Mouse (Mus musculus): ENCODE results near the gene Rnf41. TPM values are rescaled to one million over a fixed set of nuclear protein-coding genes. Genes with fewer than 3 reads are reported as not detected.

Rnf41 gene
- polyA plus RNA-seq, 1 experiment = 37.4 TPM

DNA sequence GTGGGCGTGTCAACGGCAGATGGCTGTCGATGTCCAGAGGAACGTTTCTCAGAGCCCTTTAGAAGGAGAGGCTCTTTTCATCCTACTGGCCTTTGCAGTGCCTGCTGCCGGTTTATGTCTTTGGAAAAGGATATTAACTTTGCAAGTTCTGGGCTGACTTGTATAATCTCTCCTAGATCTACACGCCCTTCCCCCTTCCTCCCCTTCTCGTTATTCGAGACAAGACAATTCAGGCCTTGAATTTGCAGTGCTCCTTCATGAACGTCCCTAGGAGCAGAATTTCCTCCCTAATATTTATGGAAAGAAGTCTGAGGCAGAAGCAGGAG lies 42.3 kb upstream of the Rnf41 start:
- Histone ChIP-seq H3K36me3 (ENCODE audit: control insufficient read depth, insufficient read depth, low read length, poor library complexity, severe bottlenecking) (peaks cover 2% of the 10 kb centered on the region; the same call in 1 of the 2 replicates), H3K4me1 (ENCODE audit: control insufficient read depth, insufficient read depth, low read length) (no peaks in the 10 kb centered on the region), H3K27me3 (ENCODE audit: control insufficient read depth, insufficient read depth, low read length, poor library complexity, severe bottlenecking) (no peaks in the 10 kb centered on the region), H3K27ac (ENCODE audit: insufficient read depth, low read length) (0 out of 2 replicates have a peak overlapping the region, but pooled peaks have one; percentile 3), H3K9me3 (replicated peaks; ENCODE audit: control insufficient read depth, insufficient read depth, low read length, poor library complexity, severe bottlenecking) (no peaks in the 10 kb centered on the region), H3K9ac (ENCODE audit: low read depth, poor library complexity, severe bottlenecking) (peak overlapping the region; percentile 68), H3K4me3 (ENCODE audit: low read depth, low read length) (peak overlapping the region; percentile 60)
- TF ChIP-seq POLR2A (IDR thresholded peaks at IDR 0.05; ENCODE audit: insufficient read depth, low read length) (no peak), EP300 (IDR thresholded peaks at IDR 0.05; ENCODE audit: insufficient read depth, low read depth, low read length) (0 out of 2 replicates have a peak, but pooled peaks have one; percentile 18)

DNA sequence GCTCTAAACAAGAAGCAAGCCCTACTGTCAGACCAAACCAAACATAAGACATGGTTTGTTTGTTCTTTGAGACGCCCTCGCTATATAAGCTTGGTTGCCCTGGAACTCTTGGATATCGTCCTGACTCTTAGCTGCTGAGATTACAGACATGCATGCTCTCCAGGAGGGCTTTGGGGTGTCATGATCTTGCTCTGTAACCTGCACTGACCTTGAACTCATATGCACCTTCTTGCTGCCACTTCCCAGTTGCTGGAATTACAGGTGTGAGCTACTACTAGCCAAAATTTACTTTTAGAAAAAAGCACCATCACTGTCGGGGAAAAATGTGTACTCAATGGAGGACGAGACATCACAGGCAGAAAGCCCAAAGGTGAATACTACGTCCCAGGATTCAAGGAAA lies 41.9 kb upstream of the Rnf41 start:
- Histone ChIP-seq H3K36me3 (ENCODE audit: control insufficient read depth, insufficient read depth, low read length, poor library complexity, severe bottlenecking) (no peaks in the 10 kb centered on the region; the same call in 1 of the 2 replicates), H3K27me3 (ENCODE audit: control insufficient read depth, insufficient read depth, low read length, poor library complexity, severe bottlenecking) (no peaks in the 10 kb centered on the region), H3K9ac (ENCODE audit: low read depth, poor library complexity, severe bottlenecking) (peak overlapping the region; percentile 68; the same call in 1 of the 2 replicates), H3K4me3 (ENCODE audit: low read depth, low read length) (0 out of 2 replicates have a peak overlapping the region, but pooled peaks have one; percentile 60), H3K9me3 (replicated peaks; ENCODE audit: control insufficient read depth, insufficient read depth, low read length, poor library complexity, severe bottlenecking) (no peaks in the 10 kb centered on the region), H3K4me1 (ENCODE audit: control insufficient read depth, insufficient read depth, low read length) (no peaks in the 10 kb centered on the region), H3K27ac (ENCODE audit: insufficient read depth, low read length) (no peak overlapping the region)
- TF ChIP-seq CTCF (IDR thresholded peaks at IDR 0.05; ENCODE audit: low read depth, low read length) (no peak), EP300 (IDR thresholded peaks at IDR 0.05; ENCODE audit: insufficient read depth, low read depth, low read length) (no peak), POLR2A (IDR thresholded peaks at IDR 0.05; ENCODE audit: insufficient read depth, low read length) (no peak)

DNA sequence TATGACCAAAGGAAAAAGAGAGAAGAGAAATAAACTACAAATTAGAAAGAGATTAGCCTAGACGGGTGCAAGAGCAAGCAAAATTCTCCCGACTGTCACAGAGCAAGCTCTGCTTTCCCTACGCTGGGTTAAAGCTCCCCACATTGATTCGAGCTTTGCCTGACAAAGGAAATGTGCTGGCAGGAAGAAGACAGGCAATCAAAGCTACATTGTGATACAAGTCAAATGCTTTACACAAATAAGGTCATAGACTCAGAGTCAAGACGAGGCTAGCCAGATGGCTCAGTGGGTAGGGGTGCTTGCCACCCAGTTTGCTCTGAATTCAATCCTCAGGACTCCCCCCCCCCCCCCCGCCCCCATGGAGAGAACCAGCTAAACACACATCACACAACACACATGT lies 41.4 kb upstream of the Rnf41 start:
- Histone ChIP-seq H3K27ac (ENCODE audit: insufficient read depth, low read length) (no peak overlapping the region), H3K9me3 (replicated peaks; ENCODE audit: control insufficient read depth, insufficient read depth, low read length, poor library complexity, severe bottlenecking) (no peaks in the 10 kb centered on the region), H3K36me3 (ENCODE audit: control insufficient read depth, insufficient read depth, low read length, poor library complexity, severe bottlenecking) (no peaks in the 10 kb centered on the region; the same call in 1 of the 2 replicates), H3K4me1 (ENCODE audit: control insufficient read depth, insufficient read depth, low read length) (no peaks in the 10 kb centered on the region), H3K4me3 (ENCODE audit: low read depth, low read length) (no peak overlapping the region), H3K9ac (ENCODE audit: low read depth, poor library complexity, severe bottlenecking) (no peak overlapping the region), H3K27me3 (ENCODE audit: control insufficient read depth, insufficient read depth, low read length, poor library complexity, severe bottlenecking) (no peaks in the 10 kb centered on the region)
- TF ChIP-seq CTCF (IDR thresholded peaks at IDR 0.05; ENCODE audit: low read depth, low read length) (no peak), EP300 (IDR thresholded peaks at IDR 0.05; ENCODE audit: insufficient read depth, low read depth, low read length) (0 out of 2 replicates have a peak, but pooled peaks have one; percentile 24)

DNA sequence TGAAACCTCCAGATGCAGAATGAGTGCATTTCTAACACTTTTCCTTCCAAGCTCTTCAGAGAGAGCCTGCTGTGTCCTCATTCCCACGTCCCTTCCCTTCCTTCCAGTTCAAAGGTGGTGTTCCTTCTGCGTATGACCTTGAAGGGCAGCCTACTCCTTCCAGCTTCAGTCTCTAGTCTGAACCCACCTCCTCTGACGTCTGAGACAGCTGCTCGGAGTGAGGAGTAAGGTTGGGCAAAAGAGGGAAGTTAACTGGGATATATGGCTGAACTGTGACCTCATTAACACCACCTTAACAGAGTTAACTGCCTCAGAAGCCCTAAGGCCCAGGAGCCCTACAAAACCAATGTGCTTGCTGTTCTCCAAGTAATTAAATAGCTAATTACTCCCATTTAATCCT lies 40.9 kb upstream of the Rnf41 start:
- H3K27ac ChIP-seq (ENCODE audit: insufficient read depth, low read length) = peak overlapping the region; percentile 47; the same call in 1 of the 2 replicates
- no peak for TF ChIP-seq EP300 (IDR thresholded peaks at IDR 0.05; ENCODE audit: insufficient read depth, low read depth, low read length)
- no peak for TF ChIP-seq POLR2A (IDR thresholded peaks at IDR 0.05; ENCODE audit: insufficient read depth, low read length)
- no peak for TF ChIP-seq CTCF (IDR thresholded peaks at IDR 0.05; ENCODE audit: low read depth, low read length)
- H3K9ac ChIP-seq (ENCODE audit: low read depth, poor library complexity, severe bottlenecking) = no peak overlapping the region

DNA sequence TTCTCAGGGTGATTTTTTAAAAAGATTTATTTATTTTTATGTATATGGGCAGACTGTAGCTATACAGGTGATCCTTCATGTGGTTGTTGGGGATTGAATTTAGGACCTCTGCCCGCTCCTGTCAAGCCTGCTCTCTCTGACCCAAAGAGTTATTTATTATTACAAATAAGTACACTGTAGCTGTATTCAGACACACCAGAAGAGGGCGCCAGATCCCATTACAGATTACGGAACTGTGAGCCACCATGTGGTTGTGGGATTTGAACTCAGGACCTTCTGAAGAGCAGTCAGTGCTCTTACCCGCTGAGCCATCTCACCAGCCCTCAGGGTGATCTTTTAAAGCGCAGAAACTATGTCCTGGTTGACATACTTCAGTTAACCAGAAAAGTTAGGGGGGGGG lies 39.3 kb upstream of the Rnf41 start:
- H3K27ac ChIP-seq (ENCODE audit: insufficient read depth, low read length) = no peak overlapping the region
- TF ChIP-seq CTCF (IDR thresholded peaks at IDR 0.05; ENCODE audit: low read depth, low read length) = no peak
- TF ChIP-seq EP300 (IDR thresholded peaks at IDR 0.05; ENCODE audit: insufficient read depth, low read depth, low read length) = no peak
- no peak for TF ChIP-seq POLR2A (IDR thresholded peaks at IDR 0.05; ENCODE audit: insufficient read depth, low read length)
- no peak overlapping the region for H3K4me3 ChIP-seq (ENCODE audit: low read depth, low read length)
- H3K9ac ChIP-seq (ENCODE audit: low read depth, poor library complexity, severe bottlenecking) = no peak overlapping the region
- H3K27me3 ChIP-seq (ENCODE audit: control insufficient read depth, insufficient read depth, low read length, poor library complexity, severe bottlenecking) = no peaks in the 10 kb centered on the region
- no peaks in the 10 kb centered on the region for H3K36me3 ChIP-seq (ENCODE audit: control insufficient read depth, insufficient read depth, low read length, poor library complexity, severe bottlenecking)
- no peaks in the 10 kb centered on the region for H3K9me3 ChIP-seq (replicated peaks; ENCODE audit: control insufficient read depth, insufficient read depth, low read length, poor library complexity, severe bottlenecking)
- H3K4me1 ChIP-seq (ENCODE audit: control insufficient read depth, insufficient read depth, low read length) = no peaks in the 10 kb centered on the region

More for the DNA sequence above, 40.9 kb upstream of the Rnf41 start:
- Histone ChIP-seq H3K27me3 (ENCODE audit: control insufficient read depth, insufficient read depth, low read length, poor library complexity, severe bottlenecking) (no peaks in the 10 kb centered on the region), H3K9me3 (replicated peaks; ENCODE audit: control insufficient read depth, insufficient read depth, low read length, poor library complexity, severe bottlenecking) (no peaks in the 10 kb centered on the region), H3K4me1 (ENCODE audit: control insufficient read depth, insufficient read depth, low read length) (no peaks in the 10 kb centered on the region), H3K36me3 (ENCODE audit: control insufficient read depth, insufficient read depth, low read length, poor library complexity, severe bottlenecking) (no peaks in the 10 kb centered on the region), H3K4me3 (ENCODE audit: low read depth, low read length) (no peak overlapping the region)

DNA sequence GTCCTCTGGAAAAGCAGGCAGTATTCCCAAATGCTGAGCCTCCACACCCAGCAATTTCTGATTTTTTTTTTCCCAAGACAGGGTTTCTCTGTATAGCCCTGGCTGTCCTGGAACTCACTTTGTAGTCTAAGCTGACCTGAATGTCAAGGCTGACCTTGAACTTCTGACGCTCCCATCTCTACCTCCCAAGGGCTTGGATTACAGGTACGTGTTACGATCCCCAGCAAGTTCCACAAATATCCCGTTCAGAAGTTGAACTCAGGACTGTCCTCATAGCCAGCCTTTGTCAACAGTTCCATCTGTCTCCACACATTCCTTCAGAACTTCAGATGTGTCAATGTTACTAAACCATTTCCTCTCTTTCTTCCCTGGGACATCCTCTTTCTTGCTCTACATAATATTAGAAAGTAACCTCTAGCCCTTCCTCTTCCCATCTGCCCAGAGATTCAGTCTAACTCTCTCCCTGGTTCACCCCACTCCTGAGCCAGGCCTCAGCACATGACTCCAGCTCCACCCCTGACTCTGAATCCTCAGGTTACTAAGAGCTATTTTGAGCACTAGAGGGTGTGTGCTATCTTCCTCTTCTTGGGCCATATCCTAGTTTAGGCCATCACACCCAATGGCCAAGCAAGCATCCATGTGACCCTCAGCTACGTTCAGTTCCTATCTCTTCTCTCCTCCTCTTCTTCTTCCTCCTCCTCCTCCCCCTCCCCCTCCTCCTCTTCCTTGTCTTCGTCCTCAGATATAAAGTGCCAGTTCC lies 38.3 kb upstream of the Rnf41 start:
- Histone ChIP-seq H3K9me3 (replicated peaks; ENCODE audit: control insufficient read depth, insufficient read depth, low read length, poor library complexity, severe bottlenecking) (no peaks in the 10 kb centered on the region), H3K4me3 (ENCODE audit: low read depth, low read length) (no peak overlapping the region), H3K9ac (ENCODE audit: low read depth, poor library complexity, severe bottlenecking) (no peak overlapping the region), H3K27ac (ENCODE audit: insufficient read depth, low read length) (peak overlapping the region; percentile 78), H3K27me3 (ENCODE audit: control insufficient read depth, insufficient read depth, low read length, poor library complexity, severe bottlenecking) (no peaks in the 10 kb centered on the region), H3K4me1 (ENCODE audit: control insufficient read depth, insufficient read depth, low read length) (no peaks in the 10 kb centered on the region), H3K36me3 (ENCODE audit: control insufficient read depth, insufficient read depth, low read length, poor library complexity, severe bottlenecking) (no peaks in the 10 kb centered on the region)
- no peak for TF ChIP-seq POLR2A (IDR thresholded peaks at IDR 0.05; ENCODE audit: insufficient read depth, low read length)
- no peak for TF ChIP-seq CTCF (IDR thresholded peaks at IDR 0.05; ENCODE audit: low read depth, low read length)
- TF ChIP-seq EP300 (IDR thresholded peaks at IDR 0.05; ENCODE audit: insufficient read depth, low read depth, low read length) = no peak; the same call in 1 of the 2 replicates

All from ES-Bruce4 (cell line).